Mouse (Mus musculus) left cerebral cortex, postnatal 14 days (tissue): ENCODE data around the gene Abcc5. TPM values are rescaled to one million over a fixed set of nuclear protein-coding genes. Genes with fewer than 3 reads are reported as not detected.
"Not testable (repeated sequence)": the region's sequence is repeated elsewhere in the genome, so short reads cannot be mapped to it uniquely, and the experiment has no call there.

Experiments used
- DNase-seq, 2 experiments: peaks; one replicate each; pipeline ENCODE4 v3.0.0; 2021 to 2022; ENCODE audit warnings: low spot score in 2 of 2, mixed read lengths in 1 of 2
- intact Hi-C: fragments of 180-260 bp; cut with DNase I; formaldehyde crosslinking; loops from one replicate; pipeline ENCODE4 v1.15.1; 2025
- long read RNA-seq, 2 experiments: library from polyadenylated mRNA; stranded (forward); transcript quantifications; one replicate each; pipeline ENCODE4 v2.0.0; 2021
- total RNA-seq, 2 experiments: library from RNA; stranded (reverse); gene quantifications; 2 replicates each; pipeline ENCODE4 v1.2.3; 2021

Gene Abcc5
- 100 to 1,000 TPM; 188 to 198 TPM for total RNA-seq
- long read RNA-seq, experiment 1, full-length matches to known transcripts: 21 of 63 reads
- long read RNA-seq, experiment 1, partial matches to known transcripts: 16 of 63 reads
- long read RNA-seq, experiment 1, other reads (novel, unspliced or antisense): 26 of 63 reads
- long read RNA-seq, experiment 2, full-length matches to known transcripts: 22 of 69 reads
- long read RNA-seq, experiment 2, partial matches to known transcripts: 29 of 69 reads
- long read RNA-seq, experiment 2, other reads (novel, unspliced or antisense): 18 of 69 reads

GRCm38 (mm10) chr16:20425855-20426598 is at the start of gene Abcc5:
Abcc5 (minus strand) TSS chr16:20426394.
- intact Hi-C loops: no loop called here
- peak; percentile 96 for DNase-seq

- intact Hi-C loops: loop anchor here (10.0 kb wide), 1 partner anchor 171 kb away; the partner anchor contains the start of gene Parl
- no peak for DNase-seq
Measured at GRCm38 (mm10) chr16:20475335-20475734, 49.1 kb upstream of the Abcc5 start.

GRCm38 (mm10) chr16:20474786-20475185 is 48.6 kb upstream of the Abcc5 start:
- no peak for DNase-seq
- intact Hi-C loops: loop anchor here (10.0 kb wide), 1 partner anchor 170 kb away; the partner anchor contains the start of gene Parl

GRCm38 (mm10) chr16:20474211-20474610 is 48.0 kb upstream of the Abcc5 start:
- intact Hi-C loops: loop anchor here (10.0 kb wide), 1 partner anchor 169 kb away; the partner anchor contains the start of gene Parl
- DNase-seq: no peak

GRCm38 (mm10) chr16:20473748-20474147 is 47.6 kb upstream of the Abcc5 start:
- no peak for DNase-seq

GRCm38 (mm10) chr16:20471686-20472085 is 45.5 kb upstream of the Abcc5 start:
- intact Hi-C loops: loop anchor here (10.0 kb wide), 1 partner anchor 167 kb away; the partner anchor contains the start of gene Parl
- no peak for DNase-seq

More at GRCm38 (mm10) chr16:20473748-20474147, 47.6 kb upstream of the Abcc5 start:
- intact Hi-C loops: loop anchor here (10.0 kb wide), 1 partner anchor 169 kb away; the partner anchor contains the start of gene Parl

- intact Hi-C loops: loop anchor here (10.0 kb wide), 1 partner anchor 166 kb away; the partner anchor contains the start of gene Parl
- DNase-seq: no peak
Measured at GRCm38 (mm10) chr16:20470981-20471380, 44.8 kb upstream of the Abcc5 start.

- DNase-seq: no peak
- intact Hi-C loops: no loop called here
Measured at GRCm38 (mm10) chr16:20464725-20465124, 38.5 kb upstream of the Abcc5 start.

- intact Hi-C loops, DNase-seq: not testable (repeated sequence)
Measured at GRCm38 (mm10) chr16:20458736-20459135, 32.5 kb upstream of the Abcc5 start.

GRCm38 (mm10) chr16:20456106-20456505 is 29.9 kb upstream of the Abcc5 start:
- intact Hi-C loops: no loop called here
- no peak for DNase-seq

- DNase-seq: no peak
- intact Hi-C loops: no loop called here
Measured at GRCm38 (mm10) chr16:20454155-20454654, 28.0 kb upstream of the Abcc5 start.

- intact Hi-C loops: no loop called here
- no peak for DNase-seq
Measured at GRCm38 (mm10) chr16:20451774-20452173, 25.6 kb upstream of the Abcc5 start.

- DNase-seq: no peak
- intact Hi-C loops: no loop called here
Measured at GRCm38 (mm10) chr16:20445871-20446270, 19.7 kb upstream of the Abcc5 start.

GRCm38 (mm10) chr16:20444831-20445388 is 18.7 kb upstream of the Abcc5 start:
- intact Hi-C loops: no loop called here

GRCm38 (mm10) chr16:20442871-20443270 is 16.7 kb upstream of the Abcc5 start:
- intact Hi-C loops: no loop called here
- DNase-seq: no peak

More at GRCm38 (mm10) chr16:20444831-20445388, 18.7 kb upstream of the Abcc5 start:
- DNase-seq: no peak

GRCm38 (mm10) chr16:20438673-20439415 is 12.7 kb upstream of the Abcc5 start:
- no peak for DNase-seq
- intact Hi-C loops: no loop called here

GRCm38 (mm10) chr16:20438046-20438445 is 11.9 kb upstream of the Abcc5 start:
- intact Hi-C loops, DNase-seq: not testable (repeated sequence)

- intact Hi-C loops: no loop called here
- no peak for DNase-seq
Measured at GRCm38 (mm10) chr16:20436281-20436680, 10.1 kb upstream of the Abcc5 start.

- DNase-seq: no peak
- intact Hi-C loops: no loop called here
Measured at GRCm38 (mm10) chr16:20429328-20429727, 3.1 kb upstream of the Abcc5 start.
